Mouse (Mus musculus): ENCODE data around the gene Cx3cr1. TPM values are rescaled to one million over a fixed set of nuclear protein-coding genes. Genes with fewer than 3 reads are reported as not detected.

Cx3cr1 gene
- polyA plus RNA-seq, 1 experiment: not detected

GRCm38 (mm10) chr9:120084406-120084805 lies 14.7 kb upstream of the Cx3cr1 start:
- H3K79me2 ChIP-seq (ENCODE audit: control insufficient read depth, insufficient read depth): no peaks in the 10 kb centered on the region
- no peak overlapping the region for H3ac ChIP-seq (ENCODE audit: control insufficient read depth, insufficient read length)
- TF ChIP-seq USF1 (IDR thresholded peaks at IDR 0.05; ENCODE audit: low read depth) (no peak), MYOG (IDR thresholded peaks at IDR 0.05; ENCODE audit: control insufficient read depth in 1 of 3, insufficient read depth in 1 of 3, insufficient read length in 2 of 3, low read depth in 2 of 3) (no peak), TCF3 (IDR thresholded peaks at IDR 0.05; ENCODE audit: insufficient read length, low read depth) (no peak), POLR2A (IDR thresholded peaks at IDR 0.05; ENCODE audit: insufficient read length, low read depth) (no peak), POLR2AphosphoS2 (IDR thresholded peaks at IDR 0.05; ENCODE audit: insufficient read length, low read depth) (no peak), TCF12 (IDR thresholded peaks at IDR 0.05; ENCODE audit: insufficient read depth, poor library complexity, severe bottlenecking) (no peak), E2F4 (IDR thresholded peaks at IDR 0.05; ENCODE audit: insufficient read depth) (no peak), MYOD1 (IDR thresholded peaks at IDR 0.05; ENCODE audit: control insufficient read depth in 1 of 3, insufficient read length in 2 of 3, low read depth in 2 of 3) (no peak)
- no peak overlapping the region for H3K4me2 ChIP-seq (ENCODE audit: low read depth)
- no peak overlapping the region for H3K4me3 ChIP-seq
- H3K27me3 ChIP-seq (ENCODE audit: control insufficient read depth, insufficient read depth, insufficient read length): peaks cover 5% of the 10 kb centered on the region
- H3K36me3 ChIP-seq (ENCODE audit: control insufficient read depth, insufficient read depth): no peaks in the 10 kb centered on the region

GRCm38 (mm10) chr9:120083158-120083894 lies 13.6 kb upstream of the Cx3cr1 start:
- Histone ChIP-seq H3K36me3 (ENCODE audit: control insufficient read depth, insufficient read depth) (no peaks in the 10 kb centered on the region), H3K4me2 (ENCODE audit: low read depth) (no peak overlapping the region), H3K4me3 (no peak overlapping the region), H3K79me2 (ENCODE audit: control insufficient read depth, insufficient read depth) (no peaks in the 10 kb centered on the region), H3ac (ENCODE audit: control insufficient read depth, insufficient read length) (no peak overlapping the region), H3K27me3 (ENCODE audit: control insufficient read depth, insufficient read depth, insufficient read length) (peaks cover 5% of the 10 kb centered on the region)
- TF ChIP-seq POLR2AphosphoS2 (IDR thresholded peaks at IDR 0.05; ENCODE audit: insufficient read length, low read depth): no peak
- no peak for TF ChIP-seq REST (IDR thresholded peaks at IDR 0.05; ENCODE audit: insufficient read depth, insufficient read length)
- no peak for TF ChIP-seq MYOD1 (IDR thresholded peaks at IDR 0.05; ENCODE audit: control insufficient read depth in 1 of 3, insufficient read length in 2 of 3, low read depth in 2 of 3)
- no peak for TF ChIP-seq E2F4 (IDR thresholded peaks at IDR 0.05; ENCODE audit: insufficient read depth)
- no peak for TF ChIP-seq TCF3 (IDR thresholded peaks at IDR 0.05; ENCODE audit: insufficient read length, low read depth)
- no peak for TF ChIP-seq USF1 (IDR thresholded peaks at IDR 0.05; ENCODE audit: low read depth)
- TF ChIP-seq CEBPB (IDR thresholded peaks at IDR 0.05; ENCODE audit: insufficient read depth, poor library complexity, severe bottlenecking): no peak
- TF ChIP-seq TCF12 (IDR thresholded peaks at IDR 0.05; ENCODE audit: insufficient read depth, poor library complexity, severe bottlenecking): no peak
- no peak for TF ChIP-seq SRF (IDR thresholded peaks at IDR 0.05; ENCODE audit: control insufficient read depth, insufficient read length, low read depth)
- no peak for TF ChIP-seq MAX (IDR thresholded peaks at IDR 0.05; ENCODE audit: low read depth)
- TF ChIP-seq POLR2A (IDR thresholded peaks at IDR 0.05; ENCODE audit: insufficient read length, low read depth): no peak
- no peak for TF ChIP-seq MYOG (IDR thresholded peaks at IDR 0.05; ENCODE audit: control insufficient read depth in 1 of 3, insufficient read depth in 1 of 3, insufficient read length in 2 of 3, low read depth in 2 of 3)

GRCm38 (mm10) chr9:120082691-120083090 lies 13.0 kb upstream of the Cx3cr1 start:
- no peak overlapping the region for H3ac ChIP-seq (ENCODE audit: control insufficient read depth, insufficient read length)
- no peak for TF ChIP-seq MAX (IDR thresholded peaks at IDR 0.05; ENCODE audit: low read depth)
- TF ChIP-seq E2F4 (IDR thresholded peaks at IDR 0.05; ENCODE audit: insufficient read depth): no peak
- no peak for TF ChIP-seq CEBPB (IDR thresholded peaks at IDR 0.05; ENCODE audit: insufficient read depth, poor library complexity, severe bottlenecking)
- no peak for TF ChIP-seq POLR2AphosphoS2 (IDR thresholded peaks at IDR 0.05; ENCODE audit: insufficient read length, low read depth)
- no peak for TF ChIP-seq REST (IDR thresholded peaks at IDR 0.05; ENCODE audit: insufficient read depth, insufficient read length)
- no peak for TF ChIP-seq MYOD1 (IDR thresholded peaks at IDR 0.05; ENCODE audit: control insufficient read depth in 1 of 3, insufficient read length in 2 of 3, low read depth in 2 of 3)
- TF ChIP-seq TCF12 (IDR thresholded peaks at IDR 0.05; ENCODE audit: insufficient read depth, poor library complexity, severe bottlenecking): no peak
- no peak for TF ChIP-seq USF1 (IDR thresholded peaks at IDR 0.05; ENCODE audit: low read depth)
- no peak for TF ChIP-seq MYOG (IDR thresholded peaks at IDR 0.05; ENCODE audit: control insufficient read depth in 1 of 3, insufficient read depth in 1 of 3, insufficient read length in 2 of 3, low read depth in 2 of 3)
- TF ChIP-seq TCF3 (IDR thresholded peaks at IDR 0.05; ENCODE audit: insufficient read length, low read depth): no peak
- TF ChIP-seq POLR2A (IDR thresholded peaks at IDR 0.05; ENCODE audit: insufficient read length, low read depth): no peak
- no peak for TF ChIP-seq SRF (IDR thresholded peaks at IDR 0.05; ENCODE audit: control insufficient read depth, insufficient read length, low read depth)
- H3K4me2 ChIP-seq (ENCODE audit: low read depth): no peak overlapping the region
- H3K79me2 ChIP-seq (ENCODE audit: control insufficient read depth, insufficient read depth): no peaks in the 10 kb centered on the region
- H3K27me3 ChIP-seq (ENCODE audit: control insufficient read depth, insufficient read depth, insufficient read length): peaks cover 5% of the 10 kb centered on the region
- no peaks in the 10 kb centered on the region for H3K36me3 ChIP-seq (ENCODE audit: control insufficient read depth, insufficient read depth)
- no peak overlapping the region for H3K4me3 ChIP-seq

- TF ChIP-seq POLR2A (IDR thresholded peaks at IDR 0.05; ENCODE audit: insufficient read length, low read depth) (no peak), MYOG (IDR thresholded peaks at IDR 0.05; ENCODE audit: control insufficient read depth in 1 of 3, insufficient read depth in 1 of 3, insufficient read length in 2 of 3, low read depth in 2 of 3) (no peak), SRF (IDR thresholded peaks at IDR 0.05; ENCODE audit: control insufficient read depth, insufficient read length, low read depth) (no peak), MYOD1 (IDR thresholded peaks at IDR 0.05; ENCODE audit: control insufficient read depth in 1 of 3, insufficient read length in 2 of 3, low read depth in 2 of 3) (no peak)
- Histone ChIP-seq H3K79me2 (ENCODE audit: control insufficient read depth, insufficient read depth) (no peaks in the 10 kb centered on the region), H3ac (ENCODE audit: control insufficient read depth, insufficient read length) (no peak overlapping the region), H3K4me3 (no peak overlapping the region), H3K27me3 (ENCODE audit: control insufficient read depth, insufficient read depth, insufficient read length) (peaks cover 5% of the 10 kb centered on the region), H3K36me3 (ENCODE audit: control insufficient read depth, insufficient read depth) (no peaks in the 10 kb centered on the region), H3K4me2 (ENCODE audit: low read depth) (no peak overlapping the region)
These were observed 12.3 kb upstream of the Cx3cr1 start for GRCm38 (mm10) chr9:120081967-120082366.
